Mouse (Mus musculus): ENCODE data around the gene D930048N14Rik. TPM values are rescaled to one million over a fixed set of nuclear protein-coding genes. Genes with fewer than 3 reads are reported as not detected.

The D930048N14Rik gene
- total and polyA plus RNA-seq, 3 experiments = 0.38 to 1.5 (median 0.81) TPM

- DNase-seq (ENCODE audit: extremely low read depth) = no peak
- Histone ChIP-seq H3K9ac (ENCODE audit: insufficient read depth, low read depth) (no peak overlapping the region), H3K9me3 (replicated peaks; ENCODE audit: low read length) (no peaks in the 10 kb centered on the region), H3K27me3 (replicated peaks) (no peaks in the 10 kb centered on the region), H3K4me1 (ENCODE audit: control insufficient read depth in 1 of 2, insufficient read depth in 2 of 2) (peaks cover 0 to 48% of the 10 kb centered on the region in 2 experiments; a peak in 3 of 4 replicates), H3K4me3 (replicated peaks in 1 of 3; ENCODE audit: low read depth in 2 of 3, low read length in 2 of 3, poor library complexity in 1 of 3) (no peak overlapping the region), H3K4me2 (ENCODE audit: insufficient read depth, low read depth, poor library complexity, severe bottlenecking) (no peak overlapping the region), H3K36me3 (replicated peaks in 1 of 2; ENCODE audit: control insufficient read depth in 1 of 2, insufficient read depth in 1 of 2, low read length in 1 of 2) (peaks cover 64 to 94% of the 10 kb centered on the region in 2 experiments), H3K27ac (ENCODE audit: insufficient read depth, low read depth) (no peak overlapping the region), H3K79me2 (replicated peaks; ENCODE audit: control insufficient read depth, extremely low read depth, insufficient read depth, poor library complexity, severe bottlenecking) (no peaks in the 10 kb centered on the region)
- dilution Hi-C loops (cut with MboI; ENCODE audit: extremely low pct_ligation_motif_present, extremely low pct_unique_long_range_greater_than_20kb, low sequenced_read_pairs) = no loop called here
- TF ChIP-seq MXI1 (IDR thresholded peaks at IDR 0.05; ENCODE audit: low read depth, low read length) = no peak
- no peak for TF ChIP-seq PAX5 (IDR thresholded peaks at IDR 0.05; ENCODE audit: low read length)
- TF ChIP-seq POLR2AphosphoS2 (IDR thresholded peaks at IDR 0.05; ENCODE audit: low read depth, low read length) = no peak
- TF ChIP-seq ZMIZ1 (IDR thresholded peaks at IDR 0.05; ENCODE audit: low read depth, low read length) = no peak
- TF ChIP-seq IRF4 (IDR thresholded peaks at IDR 0.05; ENCODE audit: low read depth, low read length) = no peak
- no peak for TF ChIP-seq RCOR1 (conservative IDR thresholded peaks at IDR 0.05; ENCODE audit: low read depth, low read length)
- no peak for TF ChIP-seq BHLHE40 (IDR thresholded peaks at IDR 0.05; ENCODE audit: low read depth, low read length)
- TF ChIP-seq NRF1 (IDR thresholded peaks at IDR 0.05; ENCODE audit: low read depth, low read length) = no peak
- no peak for TF ChIP-seq E2F4 (IDR thresholded peaks at IDR 0.05; ENCODE audit: insufficient replicate concordance, low read depth, low read length)
- no peak for TF ChIP-seq EP300 (IDR thresholded peaks at IDR 0.05; ENCODE audit: low read length)
- no peak; the same call in 1 of the 2 replicates for TF ChIP-seq POLR2A (IDR thresholded peaks at IDR 0.05; ENCODE audit: low read depth, low read length)
- no peak for TF ChIP-seq ZKSCAN1 (IDR thresholded peaks at IDR 0.05; ENCODE audit: borderline replicate concordance, low read depth, low read length)
- TF ChIP-seq MAFK (IDR thresholded peaks at IDR 0.05; ENCODE audit: insufficient replicate concordance, low read length) = no peak
- no peak for TF ChIP-seq MYC (IDR thresholded peaks at IDR 0.05; ENCODE audit: low read depth, low read length)
- TF ChIP-seq TCF12 (IDR thresholded peaks at IDR 0.05; ENCODE audit: low read depth, low read length) = no peak
- in situ Hi-C loops (cut with MboI; ENCODE audit: low pct_ligation_motif_present, low pct_unique_long_range_greater_than_20kb, low sequenced_read_pairs) = no loop called here
Observed at GRCm38 (mm10) chr11:51627907-51628306, 22.8 kb upstream of the D930048N14Rik start.

- DNase-seq (ENCODE audit: extremely low read depth) = no peak
- dilution Hi-C loops (cut with MboI; ENCODE audit: extremely low pct_ligation_motif_present, extremely low pct_unique_long_range_greater_than_20kb, low sequenced_read_pairs) = no loop called here
- Histone ChIP-seq H3K9ac (ENCODE audit: insufficient read depth, low read depth) (no peak overlapping the region), H3K4me1 (ENCODE audit: control insufficient read depth in 1 of 2, insufficient read depth in 2 of 2) (peaks cover 3 to 45% of the 10 kb centered on the region in 2 experiments; a peak in 2 of 4 replicates), H3K4me2 (ENCODE audit: insufficient read depth, low read depth, poor library complexity, severe bottlenecking) (no peak overlapping the region), H3K36me3 (replicated peaks in 1 of 2; ENCODE audit: control insufficient read depth in 1 of 2, insufficient read depth in 1 of 2, low read length in 1 of 2) (peaks cover 46 to 88% of the 10 kb centered on the region in 2 experiments), H3K9me3 (replicated peaks; ENCODE audit: low read length) (no peaks in the 10 kb centered on the region), H3K4me3 (replicated peaks in 1 of 3; ENCODE audit: low read depth in 2 of 3, low read length in 2 of 3, poor library complexity in 1 of 3) (no peak overlapping the region), H3K27ac (ENCODE audit: insufficient read depth, low read depth) (no peak overlapping the region), H3K79me2 (replicated peaks; ENCODE audit: control insufficient read depth, extremely low read depth, insufficient read depth, poor library complexity, severe bottlenecking) (peaks cover 3% of the 10 kb centered on the region; the same call in 1 of the 2 replicates), H3K27me3 (replicated peaks) (no peaks in the 10 kb centered on the region)
- in situ Hi-C loops (cut with MboI; ENCODE audit: low pct_ligation_motif_present, low pct_unique_long_range_greater_than_20kb, low sequenced_read_pairs) = no loop called here
- TF ChIP-seq UBTF (IDR thresholded peaks at IDR 0.05; ENCODE audit: low read depth, low read length) = no peak
- no peak for TF ChIP-seq EP300 (IDR thresholded peaks at IDR 0.05; ENCODE audit: low read length)
- no peak for TF ChIP-seq RCOR1 (conservative IDR thresholded peaks at IDR 0.05; ENCODE audit: low read depth, low read length)
- TF ChIP-seq HCFC1 (IDR thresholded peaks at IDR 0.05; ENCODE audit: low read depth, low read length) = no peak
- no peak for TF ChIP-seq NELFE (IDR thresholded peaks at IDR 0.05; ENCODE audit: low read depth, low read length)
- TF ChIP-seq CTCF (conservative IDR thresholded peaks at IDR 0.05 in 1 of 2, IDR thresholded peaks at IDR 0.05 in 1 of 2; ENCODE audit: low read depth in 2 of 2, low read length in 2 of 2) = no peak
- TF ChIP-seq TBP (conservative IDR thresholded peaks at IDR 0.05; ENCODE audit: low read depth, low read length) = no peak
- TF ChIP-seq JUND (conservative IDR thresholded peaks at IDR 0.05; ENCODE audit: low read depth, low read length) = no peak
- no peak for TF ChIP-seq MAZ (IDR thresholded peaks at IDR 0.05; ENCODE audit: low read depth, low read length)
- TF ChIP-seq MEF2A (IDR thresholded peaks at IDR 0.05; ENCODE audit: borderline replicate concordance, low read depth, low read length) = no peak
- TF ChIP-seq IRF4 (IDR thresholded peaks at IDR 0.05; ENCODE audit: low read depth, low read length) = no peak
- no peak for TF ChIP-seq SIN3A (IDR thresholded peaks at IDR 0.05; ENCODE audit: low read length)
- TF ChIP-seq TCF12 (IDR thresholded peaks at IDR 0.05; ENCODE audit: low read depth, low read length) = no peak
- TF ChIP-seq MXI1 (IDR thresholded peaks at IDR 0.05; ENCODE audit: low read depth, low read length) = no peak
- no peak for TF ChIP-seq MAFK (IDR thresholded peaks at IDR 0.05; ENCODE audit: insufficient replicate concordance, low read length)
- TF ChIP-seq E2F4 (IDR thresholded peaks at IDR 0.05; ENCODE audit: insufficient replicate concordance, low read depth, low read length) = no peak
Observed at GRCm38 (mm10) chr11:51629651-51630314, 21.0 kb upstream of the D930048N14Rik start.
